9 mouse cellular contexts compared by ENCODE assay signal in the genomic region with DNA sequence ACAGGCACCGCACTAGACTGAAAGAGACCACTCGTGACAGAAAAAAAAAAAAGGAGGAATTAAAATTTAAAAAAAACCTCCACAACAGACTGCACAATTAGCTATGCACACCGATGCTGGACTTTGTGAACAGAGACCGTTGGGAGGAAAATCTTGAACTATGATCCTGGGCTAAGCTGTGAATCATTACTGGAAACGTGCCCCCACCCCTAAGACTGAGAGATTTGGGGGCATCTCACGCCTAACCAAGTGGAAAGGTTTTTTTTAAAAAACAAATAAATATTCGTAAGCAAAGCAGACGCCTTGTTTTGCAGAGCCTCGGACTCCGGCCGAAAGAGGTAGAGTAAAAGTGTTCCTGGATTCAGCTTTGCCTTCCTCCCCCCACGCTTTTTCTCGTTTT. TPM values are rescaled to one million over a fixed set of nuclear protein-coding genes. Genes with fewer than 3 reads are reported as not detected.
DNase-seq lines count a peak whose midpoint lies in the region; ATAC-seq and TF ChIP-seq lines count a peak whose summit lies in the region.
"Had no signal": no experiment of that assay in that cellular context is flagged by ENCODE, and none has a peak within 500 bp of the region (broad histone marks: within the 10 kb centered on the region; RNA-seq: fewer than 3 reads in every experiment).

No protein-coding gene starts in this region.

- peak overlapping the region; percentile 31; the same call in 1 of the 2 replicates for H3K9ac ChIP-seq in kidney, embryonic 14.5 days (ENCODE audit: low read depth, low read length)
- H3K9ac ChIP-seq in hindbrain, postnatal 0 days (replicated peaks; ENCODE audit: low read length): peak overlapping the region; percentile 76
- peak overlapping the region; percentile 56 for H3K9ac ChIP-seq in midbrain, embryonic 14.5 days (replicated peaks; ENCODE audit: low read length)

- DNase-seq in kidney, postnatal 10 days: no peak
- peak; percentile 22 for DNase-seq in embryonic facial prominence, embryonic 10.5 days (ENCODE audit: low spot score)
- DNase-seq in hindbrain, postnatal 0 days (ENCODE audit: low spot score): no peak
- no peak for DNase-seq in midbrain, embryonic 14.5 days
- DNase-seq in ovary, postnatal 10 days (ENCODE audit: low spot score): no peak
- DNase-seq in urinary bladder, postnatal 14 days (ENCODE audit: low spot score): no peak
- DNase-seq in c-Kit-positive CD71-positive TER-119-positive erythroid progenitor cells, embryonic 14.5 days (ENCODE audit: low spot score): no peak

- 0 out of 2 replicates have a peak, but pooled peaks cover 5% of the 10 kb centered on the region for H3K4me1 ChIP-seq in kidney, embryonic 14.5 days (ENCODE audit: control insufficient read depth, insufficient read depth, low read length)
- peaks cover 36% of the 10 kb centered on the region for H3K4me1 ChIP-seq in embryonic facial prominence, embryonic 10.5 days
- H3K4me1 ChIP-seq in hindbrain, postnatal 0 days (ENCODE audit: insufficient read depth, low read length): peaks cover 5% of the 10 kb centered on the region; the same call in 1 of the 2 replicates
- H3K4me1 ChIP-seq in midbrain, embryonic 14.5 days (ENCODE audit: control insufficient read depth, insufficient read depth, low read length): peaks cover 12% of the 10 kb centered on the region

- no peak overlapping the region for H3K27ac ChIP-seq in kidney, embryonic 14.5 days (ENCODE audit: low read depth, low read length)
- H3K27ac ChIP-seq in embryonic facial prominence, embryonic 10.5 days (replicated peaks): no peak overlapping the region
- H3K27ac ChIP-seq in hindbrain, postnatal 0 days: peak overlapping the region; percentile 86
- H3K27ac ChIP-seq in midbrain, embryonic 14.5 days (replicated peaks; ENCODE audit: low read depth, low read length): peak overlapping the region; percentile 74

- H3K36me3 ChIP-seq in kidney, embryonic 14.5 days (ENCODE audit: control insufficient read depth, insufficient read depth, low read length): no peaks in the 10 kb centered on the region
- H3K36me3 ChIP-seq in embryonic facial prominence, embryonic 10.5 days (replicated peaks): no peaks in the 10 kb centered on the region
- H3K36me3 ChIP-seq in hindbrain, postnatal 0 days (ENCODE audit: insufficient read depth, low read length): no peaks in the 10 kb centered on the region
- no peaks in the 10 kb centered on the region for H3K36me3 ChIP-seq in midbrain, embryonic 14.5 days (ENCODE audit: control insufficient read depth, insufficient read depth, low read length)

- peaks cover 35% of the 10 kb centered on the region for H3K27me3 ChIP-seq in kidney, embryonic 14.5 days (ENCODE audit: control insufficient read depth, insufficient read depth, low read length)
- peaks cover 47% of the 10 kb centered on the region for H3K27me3 ChIP-seq in embryonic facial prominence, embryonic 10.5 days (replicated peaks; ENCODE audit: low read depth, poor library complexity, severe bottlenecking)
- H3K27me3 ChIP-seq in hindbrain, postnatal 0 days (ENCODE audit: insufficient read depth, low read length): no peaks in the 10 kb centered on the region
- peaks cover 6% of the 10 kb centered on the region for H3K27me3 ChIP-seq in midbrain, embryonic 14.5 days (ENCODE audit: control insufficient read depth, insufficient read depth, low read length)

- TF ChIP-seq CTCF in hindbrain, postnatal 0 days (IDR thresholded peaks at IDR 0.05; ENCODE audit: low read depth): no peak

- H3K4me2 ChIP-seq in kidney, embryonic 14.5 days (replicated peaks; ENCODE audit: low read depth, low read length): peak overlapping the region; percentile 82
- H3K4me2 ChIP-seq in hindbrain, postnatal 0 days (ENCODE audit: low read depth, low read length): peak overlapping the region; percentile 85
- H3K4me2 ChIP-seq in midbrain, embryonic 14.5 days (ENCODE audit: low read length): peak overlapping the region; percentile 96

- H3K9me3 ChIP-seq in kidney, embryonic 14.5 days (ENCODE audit: control insufficient read depth, low read length): no peaks in the 10 kb centered on the region
- H3K9me3 ChIP-seq in embryonic facial prominence, embryonic 10.5 days: no peaks in the 10 kb centered on the region
- no peaks in the 10 kb centered on the region for H3K9me3 ChIP-seq in hindbrain, postnatal 0 days (ENCODE audit: low read length)
- no peaks in the 10 kb centered on the region for H3K9me3 ChIP-seq in midbrain, embryonic 14.5 days (ENCODE audit: control insufficient read depth, low read length)

- no peak for ATAC-seq in kidney, embryonic 14.5 days (ENCODE audit: low FRiP score, low TSS enrichment)
- no peak for ATAC-seq in hindbrain, postnatal 0 days
- ATAC-seq in midbrain, embryonic 14.5 days (ENCODE audit: low FRiP score, low TSS enrichment): no peak

- H3K4me3 ChIP-seq in kidney, embryonic 14.5 days (ENCODE audit: low read length): peak overlapping the region; percentile 59
- H3K4me3 ChIP-seq in embryonic facial prominence, embryonic 10.5 days: peak overlapping the region; percentile 70
- H3K4me3 ChIP-seq in hindbrain, postnatal 0 days (ENCODE audit: low read length): peak overlapping the region; percentile 81
- peak overlapping the region; percentile 69 for H3K4me3 ChIP-seq in midbrain, embryonic 14.5 days (replicated peaks; ENCODE audit: low read depth, low read length)

- WGBS in kidney, embryonic 14.5 days: 2% methylated on average over 13 of the region's 13 CpGs
- WGBS in embryonic facial prominence, embryonic 10.5 days: under 1% methylated on average over 13 of the region's 13 CpGs
- under 1% methylated on average over 13 of the region's 13 CpGs for WGBS in hindbrain, postnatal 0 days
- WGBS in midbrain, embryonic 14.5 days: under 1% methylated on average over 13 of the region's 13 CpGs

RNA-seq across cellular contexts. Expression of a gene that starts 0.4 kb away (rescaled TPM):
- polyA plus RNA-seq in kidney, embryonic 14.5 days (2014; fragmentation: Nextera tagmentation; extraction: Ambion mirVana): 7.1 and 7.9 TPM in 2 replicates
- polyA plus RNA-seq in embryonic facial prominence, embryonic 10.5 days (2016; fragmentation: Nextera tagmentation; extraction: Ambion mirVana): 6.6 and 6.7 TPM in 2 replicates
- 57.3 and 62.8 TPM in 2 replicates for total RNA-seq in hindbrain, postnatal 0 days (2014; rRNA removed)
- polyA plus RNA-seq in hindbrain, postnatal 0 days (2015; fragmentation: Nextera tagmentation; extraction: Ambion mirVana): 29.5 and 31.5 TPM in 2 replicates
- polyA plus RNA-seq in midbrain, embryonic 14.5 days (2014; fragmentation: Nextera tagmentation; extraction: Ambion mirVana): 30.6 and 32.3 TPM in 2 replicates
- polyA plus RNA-seq: Patski had no signal

Comparison
In these comparisons a context has a peak if more than half of its experiments do, and no peak if none do; other contexts are left out.
1. H3K27ac ChIP-seq: peak in hindbrain, postnatal 0 days (single experiment) and midbrain, embryonic 14.5 days (single experiment); none in kidney, embryonic 14.5 days (single experiment) and embryonic facial prominence, embryonic 10.5 days (single experiment).
2. Peak in every context shown above with its lines, with median percentiles within 50 percentile points of each other: H3K4me2 ChIP-seq, H3K4me3 ChIP-seq and H3K9ac ChIP-seq.